Comparison of ENCODE assay signal across 8 mouse cellular contexts in the genomic region with DNA sequence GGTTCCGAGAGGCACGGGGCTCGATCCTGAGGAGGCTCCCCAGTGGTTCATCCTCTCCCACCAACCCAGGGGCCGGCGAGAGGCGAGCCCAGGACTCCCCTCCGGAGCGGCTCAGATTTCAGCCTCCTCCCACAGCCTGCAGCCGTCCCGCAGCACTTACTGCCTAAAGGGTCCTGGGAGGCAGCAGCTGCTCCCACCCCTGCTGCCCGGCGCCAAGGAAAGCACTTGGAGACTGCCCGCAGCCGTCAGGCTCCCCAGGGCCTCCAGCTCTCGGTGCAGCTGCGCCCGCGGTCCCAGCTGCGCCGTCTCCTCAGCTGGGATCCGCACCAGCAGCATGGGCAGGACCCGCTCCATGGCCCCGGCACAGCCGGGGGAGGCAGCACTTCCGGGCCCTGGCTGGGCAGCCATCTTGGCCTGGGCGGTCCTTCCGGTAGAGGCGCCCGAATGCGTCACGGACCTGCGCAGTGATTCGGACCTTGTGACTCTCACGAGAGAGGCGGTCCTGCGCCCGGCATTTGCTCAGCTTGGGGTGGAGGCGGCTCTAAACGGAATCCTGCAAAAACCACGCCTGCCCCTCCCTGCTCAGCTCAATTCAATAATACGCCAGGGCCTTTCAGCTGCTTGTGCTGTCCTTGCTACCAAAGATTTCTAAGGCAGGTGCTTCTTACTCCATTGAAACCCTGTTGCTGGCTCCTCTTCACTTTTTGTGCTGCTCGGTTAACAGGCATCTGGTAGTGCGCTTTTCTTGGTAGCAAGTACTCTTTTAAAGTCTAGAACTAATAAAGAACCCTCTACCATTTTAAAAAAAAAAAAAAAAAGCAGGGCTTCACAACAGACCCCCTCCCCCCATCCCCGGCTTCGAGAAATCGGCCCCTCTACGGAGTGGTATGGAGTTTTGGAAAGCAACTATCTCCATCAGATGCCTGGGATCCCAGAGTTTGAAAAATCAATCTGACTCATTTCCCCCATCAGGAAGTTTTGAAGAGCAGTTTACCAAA. TPM values are rescaled to one million over a fixed set of nuclear protein-coding genes. Genes with fewer than 3 reads are reported as not detected.
DNase-seq lines count a peak whose midpoint lies in the region; ATAC-seq lines count a peak whose summit lies in the region.

A gene (minus strand): TSS at position 426 of the 998 bp plus-strand sequence.

- peaks cover 11% of the 10 kb centered on the region for H3K4me1 ChIP-seq in hindbrain, embryonic 14.5 days (replicated peaks; ENCODE audit: control insufficient read depth, insufficient read depth, low read length)

- peak within 1 kb of the TSS; percentile 94 for H3K27ac ChIP-seq in hindbrain, embryonic 14.5 days

- under 1% methylated on average over 47 of the region's 47 CpGs for whole genome bisulfite sequencing in hindbrain, embryonic 14.5 days

- peak within 1 kb of the TSS; percentile 58 for H3K4me2 ChIP-seq in hindbrain, embryonic 14.5 days (replicated peaks)

- H3K4me3 ChIP-seq in hindbrain, embryonic 14.5 days (replicated peaks; ENCODE audit: low read length): peak within 1 kb of the TSS; percentile 82

- peaks cover 13% of the 10 kb centered on the region for H3K36me3 ChIP-seq in hindbrain, embryonic 14.5 days (replicated peaks; ENCODE audit: control insufficient read depth, insufficient read depth)

- H3K27me3 ChIP-seq in hindbrain, embryonic 14.5 days (ENCODE audit: control insufficient read depth, insufficient read depth, low read length): no peaks in the 10 kb centered on the region

- DNase-seq in R1 (ENCODE audit: low read depth, low spot score): peak; percentile 99
- DNase-seq in cerebellum, postnatal 25 days: peak; percentile 97 to 98
- DNase-seq in frontal cortex, postnatal 25 days (ENCODE audit: low spot score in 2 of 2): peak; percentile 94 to 96
- DNase-seq in hindbrain, embryonic 14.5 days (ENCODE audit: low spot score): peak; percentile 96
- peak; percentile 98 to 99 for DNase-seq in layer of hippocampus, postnatal 36 days
- DNase-seq in lung, postnatal 36 days: peak; percentile 99
- peak; percentile 98 for DNase-seq in retina, postnatal 1 day
- DNase-seq in urinary bladder, adult 18-20 months (ENCODE audit: low spot score in 2 of 2): peak; percentile 93 to 97

- H3K9me3 ChIP-seq in hindbrain, embryonic 14.5 days (ENCODE audit: control insufficient read depth, low read length): no peaks in the 10 kb centered on the region

- peak; percentile 100 for ATAC-seq in hindbrain, embryonic 14.5 days (ENCODE audit: low FRiP score)

- peak within 1 kb of the TSS; percentile 94 for H3K9ac ChIP-seq in hindbrain, embryonic 14.5 days

RNA-seq across cellular contexts. Expression of the gene that starts here (rescaled TPM):
- 9.6 and 10.8 TPM in 2 replicates for polyA plus RNA-seq in hindbrain, embryonic 14.5 days (2014; fragmentation: Nextera tagmentation; extraction: Ambion mirVana)
- total RNA-seq in layer of hippocampus, postnatal 36 days (2021): 10 to 100 TPM; 15.2 to 16.5 TPM

Comparison
In these comparisons a context has a peak if more than half of its experiments do, and no peak if none do; other contexts are left out.
1. Peak in every context shown above with its lines: DNase-seq, ATAC-seq, H3K4me3 ChIP-seq and H3K27ac ChIP-seq.